Mouse (Mus musculus): ENCODE results near the gene Vmn2r61.

Gene Vmn2r61

DNA sequence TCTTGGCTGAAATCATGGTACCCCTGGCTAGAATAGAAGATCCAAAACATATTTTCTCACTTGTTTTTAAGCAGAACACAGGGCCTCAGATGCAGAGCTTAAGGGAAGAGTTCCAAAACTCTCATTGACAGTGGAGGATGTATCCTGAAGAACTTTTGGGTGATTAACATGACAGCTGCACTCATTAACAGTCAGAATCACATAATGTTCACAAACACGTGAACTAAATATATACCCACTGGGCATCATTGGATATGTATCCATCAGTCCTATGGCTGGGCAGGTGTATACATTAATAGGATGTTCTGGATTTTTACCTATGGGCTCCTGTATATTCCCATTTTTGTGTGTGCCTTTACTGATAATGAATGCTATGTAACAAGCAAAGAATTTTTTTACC lies at the start of gene Vmn2r61:
Gene Vmn2r61 (plus strand): TSS at position 301 of the 400 bp plus-strand sequence.
- DNase-seq (ENCODE audit: low read depth, low spot score), result no peak
